Mouse (Mus musculus): ENCODE results near the gene Suz12. TPM values are rescaled to one million over a fixed set of nuclear protein-coding genes. Genes with fewer than 3 reads are reported as not detected.
"Not testable (repeated sequence)": the region's sequence is repeated elsewhere in the genome, so short reads cannot be mapped to it uniquely, and the experiment has no call there.

The Suz12 gene
- polyA plus RNA-seq, 1 experiment from 2014 or later, result 8.4 TPM

GRCm38 (mm10) chr11:79994271-79994988, 1.5 kb downstream of the Suz12 start:
- H3K27me3 ChIP-seq (ENCODE audit: control insufficient read depth, insufficient read depth, low read length), result no peaks in the 10 kb centered on the region
- DNase-seq (ENCODE audit: low spot score) (no peak), ATAC-seq (ENCODE audit: low FRiP score, low TSS enrichment) (no peak)
- TF ChIP-seq EP300 (optimal IDR thresholded peaks at IDR 0.05) (no peak), CTCF (IDR thresholded peaks at IDR 0.05; ENCODE audit: low read depth) (no peak)
- no peak overlapping the region for H3K27ac ChIP-seq (replicated peaks)
- H3K36me3 ChIP-seq (ENCODE audit: control insufficient read depth, insufficient read depth, low read length), result no peaks in the 10 kb centered on the region
- no peaks in the 10 kb centered on the region for H3K4me1 ChIP-seq (replicated peaks; ENCODE audit: control insufficient read depth, insufficient read depth)
- 3% methylated on average over 7 of the region's 7 CpGs for WGBS
- H3K4me2 ChIP-seq (replicated peaks; ENCODE audit: low read depth), result peak overlapping the region; percentile 73
- H3K9ac ChIP-seq (ENCODE audit: low read length), result peak overlapping the region; percentile 91; the same call in 1 of the 2 replicates
- no peaks in the 10 kb centered on the region for H3K9me3 ChIP-seq (ENCODE audit: control insufficient read depth, low read length)
- H3K4me3 ChIP-seq (ENCODE audit: low read depth, low read length), result peak overlapping the region; percentile 94

DNA sequence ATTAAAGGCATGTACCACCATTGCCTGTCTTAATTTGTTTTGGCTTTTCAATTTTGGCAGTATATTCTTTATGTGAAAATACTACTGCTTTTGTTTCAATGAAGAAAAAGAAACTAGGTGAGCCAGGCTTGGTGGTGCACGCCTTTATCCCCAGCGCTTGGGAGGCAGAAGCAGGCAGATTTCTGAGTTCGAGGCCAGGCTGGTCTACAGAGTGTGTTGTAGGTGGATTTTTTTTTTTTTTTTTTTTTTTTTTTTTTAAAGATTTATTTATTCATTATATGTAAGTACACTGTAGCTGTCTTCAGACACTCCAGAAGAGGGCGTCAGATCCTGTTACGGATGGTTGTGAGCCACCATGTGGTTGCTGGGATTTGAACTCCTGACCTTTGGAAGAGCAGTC, 23.6 kb downstream of the Suz12 start:
- not testable (repeated sequence) for H3K27me3 ChIP-seq (ENCODE audit: control insufficient read depth, insufficient read depth, low read length); H3K27ac ChIP-seq (replicated peaks); H3K9me3 ChIP-seq (ENCODE audit: control insufficient read depth, low read length); H3K36me3 ChIP-seq (ENCODE audit: control insufficient read depth, insufficient read depth, low read length); ATAC-seq (ENCODE audit: low FRiP score, low TSS enrichment); H3K4me2 ChIP-seq (replicated peaks; ENCODE audit: low read depth); DNase-seq (ENCODE audit: low spot score); H3K4me3 ChIP-seq (ENCODE audit: low read depth, low read length); H3K9ac ChIP-seq (ENCODE audit: low read length); H3K4me1 ChIP-seq (replicated peaks; ENCODE audit: control insufficient read depth, insufficient read depth)
- 100% methylated on average over 3 of the region's 5 CpGs for WGBS

GRCm38 (mm10) chr11:80019792-80020191, 26.9 kb downstream of the Suz12 start:
- H3K4me3 ChIP-seq (ENCODE audit: low read depth, low read length), result no peak overlapping the region
- H3K4me2 ChIP-seq (replicated peaks; ENCODE audit: low read depth), result no peak overlapping the region
- no peak for ATAC-seq (ENCODE audit: low FRiP score, low TSS enrichment)
- WGBS, result 74% methylated on average over 1 of the region's 1 CpGs
- no peak overlapping the region for H3K9ac ChIP-seq (ENCODE audit: low read length)
- H3K27me3 ChIP-seq (ENCODE audit: control insufficient read depth, insufficient read depth, low read length), result no peaks in the 10 kb centered on the region
- no peaks in the 10 kb centered on the region for H3K9me3 ChIP-seq (ENCODE audit: control insufficient read depth, low read length)
- peaks cover 8% of the 10 kb centered on the region; the same call in 1 of the 2 replicates for H3K36me3 ChIP-seq (ENCODE audit: control insufficient read depth, insufficient read depth, low read length)
- no peak for TF ChIP-seq EP300 (optimal IDR thresholded peaks at IDR 0.05)
- TF ChIP-seq CTCF (IDR thresholded peaks at IDR 0.05; ENCODE audit: low read depth), result peak; percentile 52
- no peaks in the 10 kb centered on the region for H3K4me1 ChIP-seq (replicated peaks; ENCODE audit: control insufficient read depth, insufficient read depth)
- no peak overlapping the region for H3K27ac ChIP-seq (replicated peaks)
- no peak for DNase-seq (ENCODE audit: low spot score)

GRCm38 (mm10) chr11:80021306-80021705, 28.4 kb downstream of the Suz12 start:
- Histone ChIP-seq H3K36me3 (ENCODE audit: control insufficient read depth, insufficient read depth, low read length) (peaks cover 11% of the 10 kb centered on the region; the same call in 1 of the 2 replicates), H3K4me2 (replicated peaks; ENCODE audit: low read depth) (no peak overlapping the region), H3K4me1 (replicated peaks; ENCODE audit: control insufficient read depth, insufficient read depth) (no peaks in the 10 kb centered on the region), H3K9me3 (ENCODE audit: control insufficient read depth, low read length) (no peaks in the 10 kb centered on the region), H3K27me3 (ENCODE audit: control insufficient read depth, insufficient read depth, low read length) (no peaks in the 10 kb centered on the region), H3K9ac (ENCODE audit: low read length) (no peak overlapping the region), H3K27ac (replicated peaks) (no peak overlapping the region), H3K4me3 (ENCODE audit: low read depth, low read length) (no peak overlapping the region)
- no peak for DNase-seq (ENCODE audit: low spot score)
- no peak for ATAC-seq (ENCODE audit: low FRiP score, low TSS enrichment)
- WGBS, result 87% methylated on average over 4 of the region's 4 CpGs
- no peak for TF ChIP-seq EP300 (optimal IDR thresholded peaks at IDR 0.05)
- peak; percentile 6; the same call in 1 of the 2 replicates for TF ChIP-seq CTCF (IDR thresholded peaks at IDR 0.05; ENCODE audit: low read depth)

DNA sequence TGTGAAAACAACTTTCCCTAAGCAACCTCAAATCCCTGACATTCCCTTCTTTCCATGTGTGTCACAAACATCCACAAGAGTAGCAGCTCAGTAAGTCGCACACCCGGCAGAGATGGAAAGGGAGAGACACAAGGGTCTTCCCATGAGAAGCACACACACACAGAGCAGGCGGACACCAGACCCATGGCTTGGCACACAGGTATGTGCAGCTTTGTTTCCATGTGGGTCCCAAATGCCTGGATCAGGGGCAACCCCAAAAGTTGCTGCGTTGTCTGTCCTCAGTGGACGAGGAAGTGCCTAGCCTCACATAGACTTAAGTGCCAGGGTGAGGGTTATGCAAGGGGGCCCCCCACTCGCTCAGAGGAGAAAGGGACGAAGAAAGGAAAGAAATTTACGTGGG, 44.6 kb downstream of the Suz12 start:
- Histone ChIP-seq H3K9ac (ENCODE audit: low read length) (no peak overlapping the region), H3K9me3 (ENCODE audit: control insufficient read depth, low read length) (no peaks in the 10 kb centered on the region)

DNA sequence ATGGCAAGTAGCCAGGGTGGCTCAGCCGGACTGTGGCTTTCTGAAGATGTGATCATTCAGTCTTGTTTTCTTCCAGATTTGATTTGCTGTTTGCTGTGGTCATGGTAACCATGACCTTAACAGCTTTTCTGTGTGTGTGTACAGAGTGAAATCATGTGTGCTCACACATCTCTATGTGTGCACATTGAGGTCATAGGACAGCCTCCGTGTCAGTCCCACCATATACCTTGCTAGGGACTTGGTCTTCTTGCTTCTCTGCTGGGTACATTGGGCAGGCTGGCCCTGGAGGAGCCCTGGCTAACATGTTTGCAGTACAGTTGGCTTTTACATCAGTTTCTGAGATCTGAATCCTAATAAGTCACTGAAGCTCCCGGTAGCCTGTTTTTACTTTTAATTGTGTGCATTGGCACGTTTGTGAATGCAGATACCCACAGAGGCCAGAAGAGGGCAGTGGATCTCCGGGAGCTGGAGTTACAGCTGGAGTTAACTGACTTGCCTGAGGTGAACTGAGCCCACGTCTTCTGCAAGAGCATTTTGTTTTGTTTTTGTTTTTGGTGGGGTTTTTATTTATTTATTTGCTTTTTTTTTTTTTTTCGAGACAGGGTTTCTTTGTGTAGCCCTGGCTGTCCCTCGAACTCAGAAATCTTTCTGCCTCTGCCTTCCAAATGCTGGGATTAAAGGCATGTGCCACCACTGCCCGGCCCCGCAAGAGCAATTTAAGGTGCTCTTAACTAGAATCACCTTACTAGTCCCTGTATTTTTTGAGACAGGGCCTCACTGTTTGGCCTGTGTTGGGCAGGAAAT, 49.9 kb downstream of the Suz12 start:
- no peaks in the 10 kb centered on the region for H3K9me3 ChIP-seq (ENCODE audit: control insufficient read depth, low read length)
- no peaks in the 10 kb centered on the region for H3K4me1 ChIP-seq (replicated peaks; ENCODE audit: control insufficient read depth, insufficient read depth)
- H3K9ac ChIP-seq (ENCODE audit: low read length), result no peak overlapping the region
- 56% methylated on average over 10 of the region's 10 CpGs for WGBS
- ATAC-seq (ENCODE audit: low FRiP score, low TSS enrichment), result peak; percentile 70; the same call in 1 of the 2 replicates
- peak; percentile 47 for DNase-seq (ENCODE audit: low spot score)
- H3K27me3 ChIP-seq (ENCODE audit: control insufficient read depth, insufficient read depth, low read length), result no peaks in the 10 kb centered on the region
- H3K27ac ChIP-seq (replicated peaks), result no peak overlapping the region
- H3K4me3 ChIP-seq (ENCODE audit: low read depth, low read length), result no peak overlapping the region
- H3K36me3 ChIP-seq (ENCODE audit: control insufficient read depth, insufficient read depth, low read length), result no peaks in the 10 kb centered on the region
- H3K4me2 ChIP-seq (replicated peaks; ENCODE audit: low read depth), result no peak overlapping the region
- no peak for TF ChIP-seq EP300 (optimal IDR thresholded peaks at IDR 0.05)
- peak; percentile 83 for TF ChIP-seq CTCF (IDR thresholded peaks at IDR 0.05; ENCODE audit: low read depth)

More for the DNA sequence above, 44.6 kb downstream of the Suz12 start:
- H3K36me3 ChIP-seq (ENCODE audit: control insufficient read depth, insufficient read depth, low read length), result peaks cover 4% of the 10 kb centered on the region; the same call in 1 of the 2 replicates
- DNase-seq (ENCODE audit: low spot score) (no peak), ATAC-seq (ENCODE audit: low FRiP score, low TSS enrichment) (no peak)
- no peak overlapping the region for H3K4me3 ChIP-seq (ENCODE audit: low read depth, low read length)
- no peak overlapping the region for H3K4me2 ChIP-seq (replicated peaks; ENCODE audit: low read depth)
- H3K27ac ChIP-seq (replicated peaks), result no peak overlapping the region
- WGBS, result 76% methylated on average over 8 of the region's 8 CpGs
- no peaks in the 10 kb centered on the region for H3K27me3 ChIP-seq (ENCODE audit: control insufficient read depth, insufficient read depth, low read length)
- TF ChIP-seq CTCF (IDR thresholded peaks at IDR 0.05; ENCODE audit: low read depth) (no peak), EP300 (optimal IDR thresholded peaks at IDR 0.05) (no peak)
- H3K4me1 ChIP-seq (replicated peaks; ENCODE audit: control insufficient read depth, insufficient read depth), result no peaks in the 10 kb centered on the region
